Mouse (Mus musculus) thymus, postnatal 36 days (tissue): ENCODE data around the gene Ppp1r13l.

Source experiments
- DNase-seq, 2 experiments: peaks; one replicate each; pipeline ENCODE4 v3.0.0; 2022; ENCODE audit warnings: mixed read lengths in 2 of 2

Ppp1r13l gene

DNA sequence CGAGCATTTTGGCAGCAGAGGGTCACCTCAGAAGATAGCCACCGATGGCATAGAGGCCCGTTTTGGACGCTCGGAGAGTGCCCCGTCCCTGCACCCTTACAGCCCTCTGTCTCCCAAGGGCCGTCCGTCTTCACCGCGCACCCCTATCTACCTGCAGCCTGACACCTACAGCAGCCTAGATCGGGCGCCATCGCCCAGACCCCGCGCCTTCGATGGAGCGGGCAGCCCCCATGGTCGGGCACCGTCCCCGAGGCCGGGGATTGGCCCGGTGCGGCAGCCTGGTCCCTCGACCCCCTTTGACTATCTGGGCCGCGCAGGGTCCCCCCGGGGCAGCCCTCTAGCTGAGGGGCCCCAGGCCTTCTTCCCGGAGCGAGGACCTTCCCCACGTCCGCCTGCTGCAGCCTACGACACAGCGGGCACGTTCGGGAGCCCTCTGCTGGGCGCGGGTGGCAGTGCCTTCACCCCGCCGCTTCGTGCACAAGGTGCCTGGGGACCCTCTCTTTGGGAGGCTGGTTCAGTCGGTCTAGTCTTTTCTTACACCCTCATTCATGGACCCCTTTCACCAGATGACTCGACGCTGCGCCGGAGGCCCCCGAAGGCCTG lies 10.4 kb downstream of the Ppp1r13l start:
- peak; percentile 80 to 82 for DNase-seq

DNA sequence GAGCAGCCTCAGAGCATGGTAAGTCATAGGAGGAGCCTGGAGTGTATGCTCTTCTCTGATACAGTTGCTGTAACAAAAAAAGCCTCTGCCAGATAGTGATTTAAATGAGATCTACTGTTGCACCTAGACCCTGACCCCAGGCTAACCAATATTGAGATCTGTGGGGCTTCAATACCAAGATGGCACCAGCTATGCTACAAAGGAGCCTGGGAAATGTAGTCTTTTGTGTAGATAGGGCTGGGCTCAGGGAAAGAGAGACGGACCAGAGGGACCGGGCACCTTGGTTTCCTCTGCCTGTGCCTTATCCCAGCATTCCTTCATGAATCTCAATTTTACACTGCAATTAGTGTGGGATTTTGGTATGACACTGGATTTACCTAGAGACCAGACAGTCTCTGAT lies 13.8 kb downstream of the Ppp1r13l start:
- DNase-seq, result no peak

DNA sequence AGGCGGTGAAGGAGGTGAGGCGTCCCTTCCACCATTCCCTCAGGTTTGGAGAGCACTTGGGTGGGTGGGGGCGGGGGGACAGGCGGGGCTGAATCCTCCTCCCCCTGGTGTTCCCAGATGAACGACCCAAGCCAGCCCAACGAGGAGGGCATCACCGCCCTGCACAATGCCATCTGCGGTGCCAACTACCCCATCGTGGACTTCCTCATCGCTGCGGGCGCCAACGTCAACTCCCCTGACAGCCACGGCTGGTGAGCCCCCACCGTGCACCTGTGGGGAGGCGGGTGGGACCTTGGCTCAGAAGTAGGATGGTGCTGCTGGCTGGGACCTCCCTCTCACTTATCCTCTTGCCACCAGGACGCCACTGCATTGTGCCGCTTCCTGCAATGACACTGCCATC lies 15.8 kb downstream of the Ppp1r13l start:
- DNase-seq, result no peak

DNA sequence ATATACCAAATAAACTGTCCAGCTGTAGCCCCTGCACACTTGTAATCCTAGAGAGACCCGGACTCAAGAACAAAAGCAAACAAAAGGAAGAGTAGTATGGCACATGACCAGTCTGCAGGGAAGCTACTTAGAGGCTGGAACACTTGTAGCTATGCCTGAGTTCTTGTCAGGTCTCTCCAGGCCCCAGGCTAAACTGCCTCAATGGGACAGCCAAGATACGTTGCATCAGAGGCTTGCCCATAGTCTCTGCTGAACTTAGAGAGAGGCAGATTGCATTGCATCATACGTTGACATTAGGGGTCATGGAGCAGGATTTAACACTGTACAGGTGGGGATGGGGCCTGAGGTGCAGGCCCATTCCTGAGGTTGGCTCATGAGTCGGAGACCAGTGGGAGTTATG lies 16.5 kb downstream of the Ppp1r13l start:
- DNase-seq, result no peak

DNA sequence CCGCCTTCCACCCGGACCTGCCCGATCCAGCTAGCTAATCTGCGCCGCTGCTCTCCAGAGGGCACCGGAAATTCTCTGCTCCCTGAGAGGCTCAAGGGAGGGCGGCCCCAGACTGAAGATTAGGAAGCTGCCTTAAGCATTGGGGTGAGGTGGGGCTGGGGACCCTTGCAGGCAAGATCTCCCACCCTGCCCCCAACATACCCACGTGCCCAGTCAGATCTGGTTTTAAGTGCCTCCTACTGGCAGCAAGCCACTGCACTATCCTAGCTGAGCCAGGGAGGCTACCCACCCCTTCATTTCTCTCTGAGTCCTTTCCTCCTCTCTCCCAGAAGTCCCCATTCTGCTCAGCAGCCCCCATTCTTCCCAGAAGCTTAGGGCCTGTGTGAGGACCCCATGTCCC lies 18.5 kb downstream of the Ppp1r13l start:
- DNase-seq, result no peak

DNA sequence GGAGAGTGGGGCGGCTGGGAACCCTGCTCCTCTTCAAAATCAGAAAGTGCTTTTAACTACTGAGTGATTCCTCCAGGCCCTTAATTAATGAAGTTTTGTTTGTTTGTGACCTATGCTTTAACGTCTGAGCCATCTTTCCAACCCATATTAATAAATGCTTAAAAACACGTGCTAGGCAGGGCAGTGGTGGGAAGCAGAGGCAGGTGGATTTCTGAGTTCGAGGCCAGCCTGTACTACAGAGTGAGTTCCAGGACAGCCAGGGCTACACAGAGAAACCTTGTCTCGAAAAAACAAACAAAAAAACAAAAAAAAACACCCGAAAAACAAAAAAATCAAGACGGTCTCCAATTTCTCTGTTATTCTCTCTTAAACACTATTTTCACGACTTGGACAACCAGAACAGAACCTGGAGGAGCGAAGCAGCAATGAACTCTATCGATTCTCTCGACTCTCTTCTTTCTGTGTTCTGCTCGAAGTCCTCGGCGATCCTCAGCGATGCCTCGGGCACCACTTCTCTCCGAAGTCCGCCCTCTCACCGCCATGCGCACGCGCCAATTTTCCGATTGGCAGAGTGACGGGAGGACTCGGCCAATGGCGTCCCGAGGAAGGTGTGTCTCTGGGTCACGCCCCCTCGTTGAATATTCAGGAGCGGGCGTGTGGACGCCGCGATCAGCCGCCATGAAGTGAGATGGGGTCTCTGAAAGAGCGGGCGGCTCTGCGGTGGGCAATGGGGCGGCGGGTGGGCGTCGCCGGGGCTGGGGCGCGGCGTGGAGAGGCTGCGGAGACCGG lies 22.0 kb downstream of the Ppp1r13l start, which contains the start of gene Ercc2:
Gene Ercc2 (plus strand): TSS at position 634 of the 789 bp plus-strand sequence.
- peak; percentile 98 to 99 for DNase-seq

DNA sequence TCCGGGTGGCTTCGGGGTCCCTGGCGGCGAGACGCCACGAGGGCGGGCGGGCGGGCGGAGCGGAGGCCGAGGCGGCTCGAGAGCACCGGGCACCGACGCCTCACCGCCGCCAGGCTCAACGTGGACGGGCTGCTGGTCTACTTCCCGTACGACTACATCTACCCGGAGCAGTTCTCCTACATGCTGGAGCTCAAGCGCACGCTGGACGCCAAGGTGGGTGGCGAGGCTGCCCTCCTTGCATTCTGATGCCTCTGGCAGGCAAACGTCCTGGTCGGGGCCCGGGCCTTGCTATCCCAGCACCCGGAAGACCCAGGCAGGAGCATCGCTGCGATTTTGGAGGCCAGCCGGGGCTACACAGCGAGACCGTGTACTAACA lies 22.6 kb downstream of the Ppp1r13l start:
- no peak for DNase-seq

DNA sequence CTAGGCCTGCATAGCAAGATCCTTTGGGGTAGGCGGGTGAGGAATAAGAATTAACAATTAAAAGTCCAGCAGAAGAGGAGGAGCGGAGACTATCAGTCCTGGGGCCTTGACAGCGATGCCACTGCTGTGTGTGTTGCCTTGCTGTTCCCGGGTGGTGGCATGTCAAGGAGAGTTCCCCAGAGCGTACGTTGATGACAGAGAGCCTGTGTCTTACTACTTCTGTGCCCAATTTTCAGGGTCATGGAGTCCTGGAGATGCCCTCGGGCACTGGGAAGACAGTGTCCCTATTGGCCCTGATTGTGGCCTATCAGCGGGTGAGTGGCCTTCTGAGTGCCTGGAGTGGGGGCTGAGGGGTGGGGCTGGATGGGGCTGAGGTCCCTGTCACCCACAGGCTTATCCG lies 24.2 kb downstream of the Ppp1r13l start:
- DNase-seq, result no peak

DNA sequence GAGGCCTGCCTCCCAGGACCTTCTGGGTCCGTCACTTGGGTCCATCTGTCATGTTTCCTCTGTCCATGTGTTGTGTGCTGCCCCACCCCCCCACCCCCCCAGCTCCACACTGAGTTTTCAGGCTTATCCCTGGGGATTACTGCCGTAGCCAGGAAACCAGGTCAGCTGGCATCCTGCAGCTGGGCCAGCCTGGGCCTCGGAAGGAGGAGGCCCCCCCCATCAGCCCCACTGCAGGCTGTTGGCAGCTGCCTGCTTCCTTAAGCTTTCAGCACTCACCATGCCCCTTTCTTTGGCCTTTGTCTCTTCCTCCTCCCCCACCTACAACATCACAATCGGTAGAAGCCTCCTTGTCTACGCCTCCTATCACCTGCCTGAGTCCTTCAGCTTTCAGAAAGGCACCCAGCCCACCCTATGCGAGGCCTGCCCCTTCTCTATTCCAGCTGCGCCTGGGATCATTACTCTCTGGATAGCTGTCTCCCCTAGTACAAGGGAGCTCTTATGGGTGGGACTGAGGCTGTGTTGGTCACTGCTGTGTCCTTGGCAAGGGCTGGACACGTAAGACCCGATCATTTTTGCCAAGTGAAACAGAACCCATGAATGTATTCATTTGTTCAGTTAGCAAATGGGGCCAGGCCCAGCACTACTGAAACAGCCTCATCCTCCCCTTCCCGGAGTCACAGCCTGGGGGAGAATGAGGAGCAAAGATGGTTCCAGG lies 29.3 kb downstream of the Ppp1r13l start:
- DNase-seq, result no peak

DNA sequence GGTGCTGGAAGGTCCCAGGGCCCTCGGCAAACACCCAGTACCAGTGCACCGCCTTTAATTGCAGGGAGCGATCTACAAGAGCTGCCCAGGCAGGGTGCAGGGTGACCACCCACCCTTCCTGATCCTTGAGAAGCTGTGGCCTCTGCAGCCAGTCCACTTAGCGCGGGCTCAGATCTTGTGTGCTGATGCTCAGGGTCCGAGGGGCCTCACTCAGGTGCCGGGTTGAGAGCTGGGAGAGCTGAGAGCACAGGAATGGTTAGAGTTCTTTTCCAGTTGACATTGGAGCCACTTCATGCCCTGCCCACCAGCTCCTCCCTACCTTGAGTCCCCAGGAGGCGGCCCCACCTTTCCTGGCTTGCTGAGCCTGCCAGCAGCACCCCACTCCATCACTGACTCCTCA lies 34.9 kb downstream of the Ppp1r13l start:
- DNase-seq, result no peak

DNA sequence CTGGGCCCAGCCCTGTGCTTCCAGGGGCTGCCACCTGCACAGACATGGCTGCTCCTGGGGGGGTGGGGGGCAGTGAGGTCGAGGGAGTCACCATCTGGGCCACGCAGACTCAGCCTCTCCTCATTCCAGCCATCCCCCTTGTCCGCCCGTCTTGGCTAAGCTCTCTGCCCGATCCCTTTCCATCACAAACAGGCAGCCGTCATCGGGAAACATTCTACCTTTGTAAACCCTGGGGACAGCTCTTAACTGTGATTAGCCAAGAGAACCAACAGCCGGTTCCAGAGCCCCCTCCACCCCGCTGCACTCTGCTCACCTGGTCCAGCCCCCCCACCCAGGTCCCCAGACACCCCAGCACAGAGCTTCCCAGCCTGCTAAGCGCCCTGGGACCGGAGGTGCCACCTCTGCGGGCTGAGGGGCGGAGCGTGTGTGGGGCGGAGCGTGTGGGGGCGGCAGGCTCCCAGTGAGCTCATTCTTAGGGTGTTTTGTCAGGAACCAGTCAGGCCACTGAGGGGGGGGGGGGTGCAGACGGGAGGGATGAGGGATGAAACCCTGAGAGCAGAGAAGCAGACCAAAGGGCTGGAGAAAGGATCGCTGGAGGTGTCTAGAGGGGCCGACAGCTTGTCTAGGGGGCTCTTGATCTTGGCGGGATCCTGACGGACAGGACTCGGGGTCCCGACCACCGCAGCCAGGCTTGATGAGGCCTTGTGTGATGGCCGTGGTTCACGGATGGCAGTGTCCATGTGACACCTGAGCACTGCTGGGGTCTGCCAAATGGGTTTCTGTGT lies 40.1 kb downstream of the Ppp1r13l start:
- DNase-seq, result peak; percentile 73 to 80

DNA sequence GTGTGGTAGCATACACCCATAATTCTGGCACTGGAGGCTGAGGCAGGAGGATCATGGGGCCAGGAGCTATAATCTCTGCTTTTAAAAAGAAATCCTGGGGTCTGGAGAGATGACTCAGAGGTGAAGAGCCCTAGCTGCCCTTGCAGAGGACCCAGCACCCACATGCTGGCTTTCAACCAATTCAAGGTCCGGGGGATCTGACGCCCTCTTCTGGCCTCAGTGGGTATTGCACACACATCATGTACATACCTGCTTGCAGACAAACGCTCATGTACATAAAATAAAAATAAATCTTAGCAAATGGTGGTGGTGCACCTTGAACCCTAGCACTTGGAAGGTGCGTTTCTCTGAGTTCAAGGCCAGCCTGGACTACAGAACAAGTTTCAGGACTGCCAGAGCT lies 41.4 kb downstream of the Ppp1r13l start:
- DNase-seq, result no peak

DNA sequence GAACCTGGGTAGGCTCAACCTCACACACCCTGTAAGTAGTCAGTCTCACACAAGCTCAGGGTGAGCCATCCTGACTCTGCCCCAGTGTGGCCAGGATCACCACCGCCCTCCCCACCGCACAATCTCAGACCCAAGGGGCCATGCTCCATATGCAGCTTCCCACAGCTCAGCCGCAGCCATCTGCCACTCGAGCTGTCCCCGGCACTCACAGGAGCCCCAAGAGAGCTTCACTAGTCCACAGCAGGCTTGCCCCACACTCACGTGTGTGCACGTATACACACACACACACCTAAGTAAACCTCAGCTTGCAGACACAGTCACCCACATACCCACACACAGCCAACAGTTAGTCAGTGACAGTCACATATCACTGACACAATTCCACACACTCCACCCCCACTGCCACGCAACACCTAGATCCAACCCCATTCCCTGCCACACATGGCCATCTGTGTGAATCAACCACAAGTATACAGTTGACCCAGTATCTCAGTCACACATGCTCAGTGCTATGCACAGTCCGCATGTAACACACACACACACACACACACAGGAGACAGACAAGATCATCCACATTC lies 43.1 kb downstream of the Ppp1r13l start:
- DNase-seq, result no peak

DNA sequence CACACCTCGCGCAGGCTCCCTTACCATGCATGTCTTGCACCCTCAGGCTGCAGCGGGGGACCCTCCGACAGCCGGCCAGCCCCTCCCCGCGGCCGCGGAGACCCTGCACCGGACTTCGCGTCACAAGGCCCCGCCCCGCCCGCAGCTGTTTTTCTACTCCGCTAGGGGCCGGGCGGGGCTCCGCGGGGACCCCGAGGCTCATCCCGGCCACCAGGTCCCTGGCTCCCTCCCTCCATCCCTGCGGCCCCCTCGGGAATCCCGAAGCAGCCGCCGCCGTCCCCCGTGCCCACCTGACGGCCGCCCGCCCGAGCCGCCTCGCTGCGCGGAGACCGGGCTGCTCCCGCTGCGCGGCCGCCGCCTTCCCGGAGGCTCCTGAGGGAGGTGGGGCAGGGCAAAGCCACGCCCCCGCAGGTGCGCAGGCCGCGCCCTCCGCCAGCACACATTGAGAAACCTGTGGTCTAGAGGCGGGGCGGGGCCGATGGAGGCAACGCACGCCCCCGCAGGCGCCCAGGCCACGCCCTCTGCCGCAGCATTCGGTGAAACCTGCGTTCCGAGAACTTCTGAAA lies 44.3 kb downstream of the Ppp1r13l start, which contains the start of gene Klc3:
Gene Klc3 (minus strand): TSS at position 374 of the 566 bp plus-strand sequence.
- peak; percentile 91 to 94 for DNase-seq

DNA sequence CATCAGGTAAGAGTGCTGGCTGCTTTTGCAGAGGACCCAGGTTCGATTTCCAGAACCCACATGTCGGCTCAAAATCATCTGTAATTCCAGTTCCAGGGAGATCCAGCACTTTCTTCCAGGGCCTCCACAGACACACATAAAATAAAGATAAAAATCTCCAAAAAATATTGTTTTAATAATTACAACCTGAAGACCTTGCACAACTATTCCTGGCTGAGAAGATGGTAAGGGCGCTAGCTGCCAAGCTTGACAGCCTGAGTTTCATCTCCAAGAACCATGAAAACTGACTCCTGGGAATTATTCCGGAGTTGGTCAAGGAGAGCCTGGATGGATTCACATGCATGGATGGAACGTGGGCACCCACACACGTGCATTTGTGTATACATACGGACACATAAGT lies 44.9 kb downstream of the Ppp1r13l start, which contains the start of gene Ckm:
Gene Ckm (plus strand): TSS at position 301 of the 400 bp plus-strand sequence.
- DNase-seq, result no peak

DNA sequence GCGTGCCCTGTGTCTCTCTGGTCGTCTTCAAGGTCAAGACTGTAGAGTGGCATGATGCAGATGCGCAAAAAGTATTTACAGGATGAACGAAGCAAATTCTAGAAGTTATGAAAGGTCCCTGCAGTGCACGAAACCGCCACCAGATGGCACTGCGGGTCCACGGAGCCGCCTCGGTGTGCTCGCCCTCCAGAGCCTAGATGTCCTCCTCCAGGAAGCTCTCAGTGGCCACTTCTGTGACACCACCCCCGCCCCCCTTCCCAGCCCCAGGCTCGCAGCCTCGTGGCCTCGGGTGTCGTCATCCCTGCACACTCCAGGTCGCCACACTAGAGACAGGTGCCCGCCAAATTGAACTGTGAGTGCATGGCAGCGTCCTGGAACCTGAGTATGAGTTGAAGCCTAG lies 45.9 kb downstream of the Ppp1r13l start:
- DNase-seq, result peak; percentile 79 to 86

DNA sequence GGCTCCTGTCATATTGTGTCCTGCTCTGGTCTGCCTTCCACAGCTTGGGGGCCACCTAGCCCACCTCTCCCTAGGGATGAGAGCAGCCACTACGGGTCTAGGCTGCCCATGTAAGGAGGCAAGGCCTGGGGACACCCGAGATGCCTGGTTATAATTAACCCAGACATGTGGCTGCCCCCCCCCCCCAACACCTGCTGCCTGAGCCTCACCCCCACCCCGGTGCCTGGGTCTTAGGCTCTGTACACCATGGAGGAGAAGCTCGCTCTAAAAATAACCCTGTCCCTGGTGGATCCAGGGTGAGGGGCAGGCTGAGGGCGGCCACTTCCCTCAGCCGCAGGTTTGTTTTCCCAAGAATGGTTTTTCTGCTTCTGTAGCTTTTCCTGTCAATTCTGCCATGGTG lies 50.2 kb downstream of the Ppp1r13l start:
- DNase-seq, result no peak

DNA sequence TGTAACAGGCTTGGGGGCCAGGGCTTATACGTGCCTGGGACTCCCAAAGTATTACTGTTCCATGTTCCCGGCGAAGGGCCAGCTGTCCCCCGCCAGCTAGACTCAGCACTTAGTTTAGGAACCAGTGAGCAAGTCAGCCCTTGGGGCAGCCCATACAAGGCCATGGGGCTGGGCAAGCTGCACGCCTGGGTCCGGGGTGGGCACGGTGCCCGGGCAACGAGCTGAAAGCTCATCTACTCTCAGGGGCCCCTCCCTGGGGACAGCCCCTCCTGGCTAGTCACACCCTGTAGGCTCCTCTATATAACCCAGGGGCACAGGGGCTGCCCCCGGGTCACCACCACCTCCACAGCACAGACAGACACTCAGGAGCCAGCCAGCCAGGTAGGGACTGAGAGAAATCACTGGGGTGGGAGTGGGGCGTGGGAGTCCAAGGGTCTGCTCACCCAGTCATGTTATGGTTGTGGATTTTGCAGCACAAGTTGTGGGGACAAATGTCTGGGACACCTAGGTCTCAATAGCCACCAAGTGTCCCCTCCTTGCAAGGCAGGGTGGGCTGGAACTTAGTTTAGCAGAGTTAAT lies 51.3 kb downstream of the Ppp1r13l start:
- no peak for DNase-seq

DNA sequence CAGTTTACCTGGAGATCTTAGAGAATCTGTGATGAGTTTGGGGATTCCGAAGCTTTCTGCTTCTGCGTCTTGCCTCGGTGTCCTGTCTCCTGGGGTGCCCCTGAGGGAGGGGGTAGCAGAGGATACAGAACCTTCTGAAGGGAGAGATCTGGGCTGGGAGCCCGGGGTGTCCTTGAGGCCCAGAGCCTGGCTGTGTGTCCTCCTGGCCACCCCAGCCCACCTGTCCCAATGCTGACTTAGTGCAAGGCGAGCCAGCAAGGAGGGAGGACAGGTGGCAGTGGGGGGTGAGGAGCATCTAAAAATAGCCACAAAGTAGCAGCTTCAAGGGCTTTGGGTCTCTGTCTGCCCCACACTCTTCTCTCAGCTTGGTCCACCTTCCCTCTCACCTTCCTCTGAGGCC lies 52.2 kb downstream of the Ppp1r13l start:
- DNase-seq, result no peak

DNA sequence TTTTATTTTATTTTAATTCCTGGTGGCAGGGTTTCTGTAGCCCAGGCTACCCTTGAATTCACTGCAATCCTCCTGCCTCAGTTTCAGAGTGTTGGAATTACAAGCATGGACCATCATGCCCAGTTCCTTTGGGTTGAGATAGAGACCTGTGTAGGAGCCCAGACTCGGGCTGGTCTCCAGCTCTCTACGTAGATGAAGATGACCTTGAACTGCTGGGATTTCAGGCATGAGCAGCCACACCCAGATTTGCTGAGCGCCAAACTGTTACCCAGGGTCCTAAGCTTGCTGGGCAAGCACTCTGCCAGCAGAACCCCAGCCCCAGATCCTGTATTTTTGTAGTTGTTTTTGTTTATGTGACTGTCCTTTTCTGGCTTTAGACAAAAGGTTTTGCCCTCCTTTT lies 54.0 kb downstream of the Ppp1r13l start:
- no peak for DNase-seq

DNA sequence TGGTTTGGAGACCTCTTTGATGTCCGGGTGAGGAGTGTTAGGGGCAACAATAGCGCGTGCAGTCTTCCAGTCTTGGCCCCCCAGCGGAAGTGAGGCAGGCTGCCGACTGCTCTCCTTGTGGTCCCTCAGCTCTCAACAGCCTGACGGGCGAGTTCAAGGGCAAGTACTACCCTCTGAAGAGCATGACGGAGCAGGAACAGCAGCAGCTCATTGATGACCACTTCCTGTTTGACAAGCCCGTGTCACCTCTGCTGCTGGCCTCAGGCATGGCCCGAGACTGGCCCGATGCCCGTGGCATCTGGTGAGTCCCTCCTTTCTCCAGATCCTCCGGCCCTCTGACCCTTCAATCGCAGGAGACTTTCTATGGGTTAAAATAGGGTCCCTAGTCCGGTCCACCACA lies 57.0 kb downstream of the Ppp1r13l start:
- DNase-seq, result no peak

DNA sequence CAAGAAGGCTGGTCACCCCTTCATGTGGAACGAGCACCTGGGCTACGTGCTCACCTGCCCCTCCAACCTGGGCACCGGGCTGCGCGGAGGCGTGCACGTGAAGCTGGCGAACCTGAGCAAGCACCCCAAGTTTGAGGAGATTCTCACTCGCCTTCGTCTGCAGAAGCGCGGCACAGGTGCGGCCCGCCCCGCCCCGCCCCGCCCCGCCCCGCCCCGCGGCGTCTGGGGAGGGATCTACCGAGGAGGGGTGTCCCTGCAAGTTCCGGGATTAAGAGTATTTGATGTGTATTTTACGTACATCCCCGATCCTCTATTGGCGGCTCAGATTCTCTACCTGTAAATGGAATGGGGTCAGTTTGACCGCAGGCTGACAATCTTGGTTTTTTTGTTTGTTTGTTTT lies 60.6 kb downstream of the Ppp1r13l start:
- no peak for DNase-seq
